Mouse (Mus musculus) urinary bladder, postnatal 25 days (tissue): ENCODE measurements around the gene Vps53.

Experiments
- DNase-seq: peaks from one replicate; pipeline ENCODE4 v3.0.0; 2022; ENCODE audit warnings: low spot score

Vps53 gene

DNA sequence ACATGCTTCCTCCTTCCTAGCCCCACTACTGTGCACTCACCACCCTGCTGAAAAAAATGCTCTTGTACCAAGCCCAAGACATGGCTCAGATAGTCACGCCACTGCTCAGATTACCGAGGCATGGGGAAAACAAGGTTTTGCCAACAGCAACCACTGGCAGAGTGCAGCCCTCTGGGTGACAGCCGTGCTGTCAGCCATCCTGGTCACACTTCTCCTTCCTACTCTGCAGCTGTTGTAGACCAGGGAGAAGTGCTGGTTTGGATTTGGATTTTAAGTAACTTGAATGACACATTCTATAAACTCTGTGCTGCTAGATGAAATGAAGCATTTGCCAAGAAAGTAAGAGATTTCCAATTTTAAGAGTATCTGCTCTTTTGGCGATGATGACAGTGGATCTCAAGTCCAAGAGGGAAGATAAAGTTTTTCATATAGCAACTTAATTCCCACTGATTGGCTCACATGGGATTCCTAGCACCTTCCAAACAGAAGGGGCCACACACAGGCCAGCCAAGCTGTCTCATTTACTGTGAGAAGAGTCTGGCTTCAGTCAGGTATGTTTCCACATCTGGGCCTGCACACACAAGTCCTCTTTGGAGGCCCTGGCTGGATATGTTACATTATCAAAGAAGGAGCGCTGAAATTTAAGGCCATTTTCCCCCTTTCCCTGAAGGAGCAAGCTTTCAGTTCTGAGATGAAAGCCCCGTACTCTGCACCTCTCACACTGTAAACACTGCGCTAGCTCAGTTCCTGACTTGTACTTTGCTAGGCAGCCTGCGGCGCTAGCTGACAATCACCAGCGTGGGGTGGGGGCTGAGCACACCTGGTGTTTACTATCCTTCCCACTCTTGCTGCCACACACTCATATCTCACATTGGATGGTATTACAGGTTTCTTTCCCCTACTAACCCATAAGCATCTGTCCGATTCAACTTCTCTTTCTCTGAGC lies 72.6 kb downstream of the Vps53 start:
- no peak for DNase-seq

DNA sequence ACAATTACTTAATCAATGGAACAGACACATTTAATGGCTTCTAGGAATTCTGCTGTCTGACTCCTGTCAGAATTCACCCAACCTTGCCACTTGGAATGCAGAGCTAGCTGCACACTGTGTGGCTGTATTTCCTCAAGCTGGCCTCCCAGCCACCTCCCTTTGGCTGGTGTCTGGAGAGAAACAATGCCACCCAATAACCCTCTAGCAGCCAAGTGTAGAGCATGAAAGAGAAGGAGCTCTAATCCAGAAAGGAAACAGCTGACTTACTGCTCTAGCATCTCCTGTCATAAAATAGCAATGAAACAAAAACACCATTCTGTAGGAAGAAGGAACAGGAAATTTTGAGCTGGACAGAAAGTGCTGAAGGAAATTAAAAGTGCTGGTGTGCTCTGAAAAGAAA lies 78.3 kb downstream of the Vps53 start:
- no peak for DNase-seq

DNA sequence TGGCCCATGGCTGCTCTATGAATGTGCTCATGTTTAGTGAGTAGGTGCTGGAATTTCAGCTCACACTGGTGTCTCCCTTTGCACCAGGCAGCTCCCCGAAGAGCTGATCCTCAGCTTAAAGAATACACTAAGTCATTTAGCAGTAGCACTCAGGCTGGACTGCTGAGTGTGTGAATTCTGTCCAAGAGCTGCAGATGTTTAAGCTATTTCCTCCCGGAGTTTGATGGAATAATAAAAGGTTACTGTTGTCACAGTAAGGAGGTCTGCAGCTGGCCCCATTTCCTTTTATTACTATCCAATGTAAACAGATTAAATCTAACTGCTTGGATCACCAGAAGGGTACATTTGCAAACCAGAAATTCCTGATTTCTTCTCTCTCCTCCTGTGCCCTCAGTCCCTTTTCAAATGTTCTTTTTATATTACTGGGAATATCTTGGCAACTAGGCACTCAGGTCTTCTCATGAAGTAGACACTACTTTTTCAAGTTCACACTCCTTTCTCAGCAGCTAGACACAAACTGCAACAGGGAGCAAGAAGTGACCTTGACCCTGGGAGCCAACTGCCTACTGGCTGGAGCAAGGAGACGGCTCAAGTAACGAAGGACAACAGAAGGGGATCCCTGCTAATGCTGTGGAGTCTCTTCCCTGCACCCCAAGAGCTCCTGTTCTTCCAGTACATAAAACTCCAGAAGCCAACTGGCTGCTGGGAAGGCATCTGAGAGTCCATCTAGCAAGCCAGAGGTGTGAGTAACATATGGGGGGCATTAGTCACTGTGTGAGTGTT lies 80.1 kb downstream of the Vps53 start:
- DNase-seq, result no peak

DNA sequence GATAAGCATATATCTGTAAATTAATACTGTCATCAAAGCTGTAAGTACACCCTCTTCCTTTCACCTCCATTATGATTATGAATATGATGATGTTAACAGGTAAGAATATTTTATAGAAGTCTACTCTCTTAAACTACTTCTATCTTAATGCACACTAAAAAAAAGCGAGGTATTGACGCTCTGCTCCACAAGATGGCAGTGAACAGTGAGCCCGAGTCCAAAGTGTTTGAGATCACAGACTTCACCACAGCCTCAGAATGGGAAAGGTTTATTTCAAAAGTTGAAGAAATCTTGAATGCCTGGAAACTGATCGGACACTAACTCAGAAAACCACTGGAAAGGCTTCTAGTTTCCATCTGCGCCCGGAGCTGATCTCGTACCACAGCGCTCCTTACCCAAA lies 85.8 kb downstream of the Vps53 start:
- DNase-seq, result no peak

DNA sequence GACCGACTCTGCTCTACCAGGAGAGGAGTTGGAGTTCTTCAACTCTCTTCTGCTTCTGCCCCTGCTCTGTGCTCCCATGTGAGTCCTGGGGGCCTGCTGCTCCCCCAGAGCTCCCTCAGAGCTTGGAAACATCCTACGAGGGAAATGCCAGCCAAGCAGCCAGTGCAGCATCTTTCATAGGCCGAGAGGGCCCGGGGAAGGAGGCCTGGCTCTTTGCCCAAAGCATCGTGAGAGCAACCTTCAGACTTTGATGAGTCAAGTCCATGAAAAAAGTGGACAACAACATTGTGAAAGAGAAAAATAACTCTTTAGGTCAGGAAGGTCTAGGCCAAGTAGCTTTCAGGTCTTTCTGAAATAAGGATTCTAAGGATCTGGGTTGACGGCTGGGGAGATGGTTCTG lies 89.7 kb downstream of the Vps53 start:
- no peak for DNase-seq

DNA sequence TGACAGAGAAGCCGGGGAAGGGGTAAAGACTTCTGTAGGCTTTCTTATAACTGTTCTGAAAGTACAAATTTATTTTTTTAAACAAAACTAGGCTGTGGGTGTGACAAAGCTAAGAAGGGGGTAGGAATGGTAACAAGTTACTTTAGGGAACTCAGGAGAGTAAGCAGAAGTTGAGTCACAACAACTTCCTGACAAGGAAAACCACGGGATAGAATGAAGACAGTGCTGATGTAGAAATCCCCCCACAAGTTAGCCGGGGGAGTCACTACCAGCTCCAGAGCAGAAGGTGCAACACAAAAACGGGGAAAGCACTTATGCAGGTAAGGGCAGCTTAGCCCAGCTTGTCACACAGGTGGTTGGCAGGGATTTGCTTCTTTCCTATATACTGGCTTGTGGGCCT lies 90.9 kb downstream of the Vps53 start:
- DNase-seq, result no peak

DNA sequence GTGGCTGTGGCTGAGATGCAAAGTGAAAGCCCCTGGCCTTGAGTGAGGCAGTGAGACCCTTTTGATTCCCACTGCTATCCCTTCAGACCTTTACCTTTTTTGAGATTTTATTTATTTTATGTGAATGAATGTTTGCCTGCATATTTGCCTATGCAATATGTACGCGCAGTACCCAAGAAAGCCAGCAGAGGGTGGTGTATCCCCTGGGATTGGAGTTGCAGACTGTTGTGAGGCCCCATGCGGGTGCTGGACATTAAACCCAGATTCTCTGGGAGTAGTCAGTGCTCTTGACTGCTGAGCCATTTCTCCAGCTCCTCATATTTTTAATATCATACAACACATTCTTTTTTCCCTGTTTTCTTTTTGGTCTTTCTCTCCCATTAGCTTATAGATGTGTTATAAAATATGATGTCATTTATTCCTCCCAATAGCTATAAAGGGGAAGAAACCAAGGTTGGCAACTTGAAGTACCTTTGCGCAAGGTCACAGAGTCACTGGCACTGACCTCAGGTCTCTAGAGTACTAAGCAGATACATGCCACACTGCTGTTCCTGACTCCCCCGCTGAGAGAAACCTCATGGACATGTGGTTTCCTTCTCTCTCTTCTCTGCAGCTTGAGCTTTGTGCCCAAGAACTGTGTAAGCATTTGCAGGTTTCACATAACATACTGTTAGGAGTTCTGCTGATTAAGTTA lies 93.4 kb downstream of the Vps53 start:
- peak; percentile 39 for DNase-seq

DNA sequence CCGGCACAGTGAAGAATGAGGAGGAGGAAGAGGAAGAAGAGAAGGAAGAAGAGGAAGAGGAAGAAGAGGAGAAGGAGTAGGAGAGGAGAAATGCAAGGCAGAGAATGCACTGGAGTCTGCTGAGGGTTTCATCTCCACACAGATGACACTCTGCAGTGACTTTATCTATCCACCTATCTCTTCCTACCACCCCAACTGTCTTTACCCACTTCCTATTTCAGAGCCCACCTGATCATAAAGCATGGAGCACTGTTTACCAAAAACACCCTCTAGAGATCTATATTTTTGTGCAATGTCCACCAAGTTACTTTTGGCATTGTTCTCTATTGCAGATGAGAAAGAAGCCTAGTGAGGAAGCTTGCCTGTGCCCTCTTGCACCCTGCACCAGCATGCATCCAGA lies 94.5 kb downstream of the Vps53 start:
- DNase-seq, result no peak

DNA sequence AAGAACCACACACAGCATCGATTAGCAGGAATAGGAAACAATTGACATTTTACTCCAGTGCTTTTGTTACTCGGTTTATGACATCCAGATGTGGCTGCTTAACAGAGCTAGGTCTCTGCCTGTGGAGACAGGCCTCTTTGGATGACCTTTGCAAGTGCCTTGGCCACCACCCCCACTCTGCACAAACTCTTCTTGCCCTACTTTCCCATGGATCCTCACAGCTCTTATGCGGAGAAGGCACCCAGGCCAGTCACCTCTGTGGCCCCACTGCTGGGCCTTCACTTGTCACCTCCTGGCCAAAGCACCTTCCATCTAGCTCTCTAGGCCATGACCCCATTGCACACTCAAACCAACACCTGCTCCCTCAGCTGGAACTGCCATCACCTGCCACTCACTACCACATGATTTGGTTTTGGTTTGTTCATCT lies 95.5 kb downstream of the Vps53 start:
- no peak for DNase-seq

DNA sequence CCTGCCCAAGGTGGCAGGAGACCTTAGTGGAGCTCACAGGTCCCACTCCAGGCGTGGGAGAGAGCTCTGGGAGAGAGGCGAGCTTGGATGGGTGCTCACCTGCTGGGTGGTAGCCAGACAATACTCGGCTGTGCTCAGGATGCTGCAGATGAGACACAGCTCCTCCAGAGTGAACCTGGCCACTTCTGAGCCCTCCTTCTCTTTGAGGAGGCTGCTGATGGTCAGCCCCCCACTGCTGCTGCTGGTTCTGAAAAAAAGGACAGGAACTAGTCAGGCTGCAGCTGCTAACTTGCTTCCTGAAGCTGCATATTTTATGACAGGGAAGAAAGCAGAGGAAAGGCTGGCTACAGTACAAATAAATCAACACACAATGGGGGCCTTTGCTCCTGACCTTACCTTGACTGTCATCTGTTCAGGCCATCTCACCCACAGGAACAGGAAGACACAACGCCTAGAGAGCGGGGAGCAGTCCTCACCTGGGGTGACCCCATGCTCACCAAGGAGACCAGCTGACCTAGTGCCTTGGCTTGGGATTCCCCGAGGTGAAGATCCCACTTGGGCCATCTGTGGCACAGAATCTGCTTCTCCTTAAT lies 98.3 kb downstream of the Vps53 start:
- no peak for DNase-seq

DNA sequence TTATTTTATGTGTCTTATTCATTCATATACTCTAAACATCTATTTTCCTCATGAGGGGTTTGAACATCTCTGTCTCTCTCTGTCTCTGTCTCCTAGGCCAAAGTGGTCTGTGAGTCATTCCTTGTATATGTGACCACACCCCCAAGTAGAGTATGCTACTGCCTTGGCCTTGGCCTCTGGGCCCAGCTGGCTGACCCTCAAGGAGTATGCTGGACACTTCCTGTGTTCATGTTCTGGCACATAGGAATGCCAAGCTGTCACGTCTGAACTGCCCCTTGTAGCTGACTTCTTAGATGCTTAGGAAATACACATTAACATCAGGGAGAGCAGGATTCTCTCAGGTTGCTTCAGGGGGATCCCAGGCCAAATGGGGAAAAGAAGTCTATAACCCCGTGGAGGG lies 99.2 kb downstream of the Vps53 start:
- DNase-seq, result no peak

DNA sequence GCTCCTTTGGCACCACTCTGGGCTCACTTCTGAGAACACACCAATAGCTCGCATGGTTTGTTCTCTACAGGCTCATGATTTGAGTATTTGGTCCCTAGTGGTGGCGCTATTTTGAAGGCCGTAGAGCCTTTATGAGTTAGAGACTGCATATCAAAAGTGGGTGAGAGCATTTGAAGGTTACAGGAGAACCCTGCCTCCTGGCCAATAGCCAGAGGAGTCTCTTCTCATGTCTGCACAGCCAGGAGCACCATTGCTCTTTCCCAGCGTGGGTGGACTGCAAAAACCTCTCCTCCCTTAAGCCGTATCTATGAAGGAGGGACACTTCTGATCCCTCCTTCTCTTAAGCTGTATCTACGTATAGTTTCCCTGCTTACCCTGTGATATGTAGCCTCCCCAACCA lies 102.1 kb downstream of the Vps53 start:
- no peak for DNase-seq

DNA sequence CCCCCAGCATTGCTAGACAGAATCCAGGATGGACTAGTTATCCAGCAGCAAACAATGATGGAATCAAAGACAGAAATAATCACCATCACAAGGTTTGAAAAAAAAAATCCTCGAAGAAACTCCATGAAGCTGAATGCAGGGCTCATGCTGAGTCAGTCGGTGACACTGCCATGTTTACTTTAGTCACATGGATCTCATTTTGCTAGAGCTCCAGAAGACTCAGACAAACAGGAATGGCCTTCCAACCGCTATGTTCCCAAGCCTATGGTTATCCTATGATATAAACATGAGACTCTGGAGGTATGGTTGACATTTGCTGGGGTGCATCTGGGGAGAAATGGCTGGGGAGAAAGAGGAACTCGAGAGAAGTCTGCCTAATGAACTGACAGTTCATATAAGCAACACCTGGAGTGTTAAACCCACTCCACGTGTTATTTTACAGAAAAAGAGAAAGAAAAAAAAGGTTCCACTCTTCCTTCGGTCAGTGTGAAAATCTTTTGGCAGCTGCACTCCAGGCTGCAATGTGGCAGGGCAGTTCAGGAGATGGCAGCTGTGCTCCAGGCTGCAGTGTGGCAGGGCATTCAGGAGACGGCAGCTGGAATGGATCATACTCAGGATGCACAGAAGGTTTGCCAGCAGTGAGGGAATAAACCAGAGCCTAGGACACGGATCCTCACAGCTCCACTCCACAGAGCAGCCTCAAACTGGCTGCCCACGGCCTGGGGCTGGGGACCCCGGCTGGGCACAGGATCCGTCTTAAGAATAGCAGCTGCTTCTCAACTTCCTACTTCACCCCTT lies 105.0 kb downstream of the Vps53 start:
- no peak for DNase-seq

DNA sequence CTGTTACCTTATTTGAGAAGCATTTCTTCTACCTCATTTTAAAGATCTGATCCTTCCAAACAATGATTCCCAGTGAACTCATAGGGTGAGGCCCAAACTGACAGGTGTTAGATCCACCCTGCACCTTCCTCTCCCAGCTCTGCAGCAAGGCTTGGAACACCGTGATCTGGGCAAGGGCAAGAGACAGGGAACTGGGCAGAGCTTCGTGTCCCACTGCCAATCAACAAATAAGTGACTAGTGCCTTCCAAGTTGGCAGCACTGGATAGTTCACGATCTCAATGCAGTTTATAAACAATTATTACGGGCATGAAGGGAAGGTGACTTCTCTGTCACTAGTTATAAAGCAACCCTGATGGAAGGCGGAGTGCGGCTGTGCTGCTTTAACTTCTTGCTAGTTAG lies 109.6 kb downstream of the Vps53 start:
- DNase-seq, result no peak

DNA sequence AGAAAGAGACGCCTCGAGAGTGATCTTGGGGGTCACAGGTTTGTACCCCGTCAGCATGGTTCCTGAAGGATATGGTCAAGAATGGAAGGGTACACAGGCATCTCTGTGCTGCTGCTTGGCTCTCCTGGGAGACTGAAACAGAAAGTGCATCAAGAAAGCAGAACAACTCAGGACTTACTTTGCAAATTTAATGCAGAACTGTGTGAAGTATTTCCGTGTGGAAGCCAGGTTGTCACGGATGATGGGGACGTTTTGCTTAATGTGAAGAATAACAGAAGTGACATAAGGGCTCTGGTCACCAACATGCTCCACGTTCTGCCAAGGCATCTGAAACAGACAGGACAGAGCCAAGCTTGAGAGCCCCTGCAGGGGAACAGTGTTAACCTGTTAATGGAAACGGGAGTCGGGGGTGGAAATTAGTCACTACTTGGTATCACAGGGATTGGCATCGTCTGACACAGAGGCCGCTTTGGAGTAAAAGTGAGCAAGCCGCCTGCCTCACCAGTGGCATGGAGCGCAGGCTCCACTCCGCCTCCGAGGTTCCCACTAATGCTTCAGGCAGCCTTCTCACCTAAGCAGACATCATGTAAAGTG lies 112.8 kb downstream of the Vps53 start:
- DNase-seq, result no peak

DNA sequence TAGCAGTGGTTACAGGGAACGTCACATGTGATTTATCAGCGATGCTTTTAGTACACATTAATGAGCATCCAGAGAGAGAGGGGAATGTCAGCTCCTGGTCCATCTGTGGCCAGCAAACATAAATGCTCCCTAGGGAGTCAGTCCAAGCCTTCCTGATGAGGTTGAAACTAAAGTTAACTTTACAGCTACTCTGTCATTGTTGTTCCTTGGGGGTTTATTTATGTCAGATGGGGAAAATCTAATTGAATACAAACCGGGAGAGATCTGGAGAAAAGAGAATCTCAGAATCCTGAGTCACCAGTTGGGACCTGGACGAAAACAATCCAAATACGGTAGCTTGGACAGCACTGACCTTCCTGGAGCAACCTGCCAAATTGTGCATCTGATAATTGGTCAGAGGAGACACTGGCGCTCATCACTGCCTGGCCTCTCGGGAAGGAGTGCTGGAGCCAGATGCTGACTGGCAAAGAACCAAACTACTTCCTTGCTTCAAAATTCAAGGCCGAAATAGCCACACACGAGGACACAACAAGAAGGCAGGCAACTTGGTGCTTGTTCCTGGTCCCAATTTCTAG lies 113.8 kb downstream of the Vps53 start:
- no peak for DNase-seq

DNA sequence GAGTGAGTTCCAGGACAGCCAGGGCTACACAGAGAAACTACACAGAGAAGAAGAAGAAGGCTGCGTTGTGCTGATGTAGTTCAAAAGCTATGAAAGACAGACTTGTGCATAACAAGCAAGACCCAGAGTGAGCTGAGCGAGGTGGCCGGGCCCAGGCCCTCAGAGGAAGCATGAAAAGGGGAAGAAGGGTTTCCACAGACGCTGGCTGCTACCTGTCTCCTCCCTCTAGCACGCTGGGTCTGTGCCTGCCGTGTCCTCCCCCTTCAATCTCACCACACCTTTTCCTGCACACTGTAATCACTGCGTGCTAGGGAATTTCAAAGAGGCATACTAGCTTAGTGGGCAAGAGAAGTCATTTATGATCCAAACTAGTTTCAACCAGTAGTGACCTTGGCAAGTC lies 115.0 kb downstream of the Vps53 start:
- no peak for DNase-seq

DNA sequence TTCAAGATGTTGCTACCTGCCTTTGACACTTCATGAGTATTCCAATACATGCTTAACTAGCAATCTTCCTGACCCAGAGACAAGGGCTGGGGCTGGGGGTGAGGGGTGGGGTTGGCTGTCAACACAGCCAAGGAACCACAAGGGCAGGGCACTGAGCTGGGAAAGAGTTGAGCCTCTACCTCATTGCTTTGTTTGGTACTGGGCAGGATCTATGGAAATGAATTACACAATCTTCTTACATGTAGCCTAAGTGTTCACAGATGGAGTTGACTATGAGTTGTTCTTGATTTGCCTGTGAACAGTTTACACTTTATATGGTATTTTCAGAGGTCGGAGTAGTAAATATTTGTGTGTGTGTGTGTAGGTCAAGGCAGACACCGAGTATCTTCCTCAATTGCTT lies 118.5 kb downstream of the Vps53 start:
- DNase-seq, result no peak

DNA sequence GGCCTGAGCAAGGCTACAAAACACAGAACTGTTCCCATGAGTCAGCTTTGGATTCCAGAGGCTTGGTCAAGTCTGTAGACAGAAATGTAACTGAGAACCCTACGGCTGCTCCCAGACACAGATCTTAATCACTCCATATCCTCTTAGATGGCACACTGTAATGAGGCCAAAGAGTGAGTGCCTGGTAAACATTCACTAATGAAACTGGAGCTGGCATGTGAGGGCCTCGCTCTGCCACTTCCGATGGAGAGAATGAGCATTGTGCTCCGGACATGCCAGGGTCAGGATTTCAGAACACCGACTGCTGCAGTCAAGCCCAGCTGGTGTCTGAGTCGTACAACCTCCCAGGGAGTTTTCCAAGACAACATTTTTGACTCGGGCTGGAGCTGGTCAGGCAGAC lies 119.5 kb downstream of the Vps53 start:
- peak; percentile 37 for DNase-seq

DNA sequence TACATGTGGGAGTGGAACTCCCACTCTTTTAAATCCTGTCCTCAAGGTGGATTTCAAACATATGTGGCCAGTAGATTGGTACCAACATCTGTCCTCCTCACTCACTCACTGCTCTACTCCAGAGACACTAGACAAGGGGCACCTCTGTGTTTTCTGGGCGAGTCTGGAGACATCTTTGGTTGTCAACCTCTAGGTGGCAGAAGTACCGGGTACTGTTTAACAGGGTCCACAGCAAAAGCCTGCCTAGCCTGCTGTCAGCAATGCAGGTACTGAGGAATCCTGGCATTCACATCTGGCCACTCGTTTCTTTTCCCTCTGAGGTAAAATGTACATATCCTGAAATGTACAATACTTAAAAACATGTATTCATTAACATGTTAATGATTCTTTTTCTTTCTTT lies 123.0 kb downstream of the Vps53 start:
- no peak for DNase-seq

DNA sequence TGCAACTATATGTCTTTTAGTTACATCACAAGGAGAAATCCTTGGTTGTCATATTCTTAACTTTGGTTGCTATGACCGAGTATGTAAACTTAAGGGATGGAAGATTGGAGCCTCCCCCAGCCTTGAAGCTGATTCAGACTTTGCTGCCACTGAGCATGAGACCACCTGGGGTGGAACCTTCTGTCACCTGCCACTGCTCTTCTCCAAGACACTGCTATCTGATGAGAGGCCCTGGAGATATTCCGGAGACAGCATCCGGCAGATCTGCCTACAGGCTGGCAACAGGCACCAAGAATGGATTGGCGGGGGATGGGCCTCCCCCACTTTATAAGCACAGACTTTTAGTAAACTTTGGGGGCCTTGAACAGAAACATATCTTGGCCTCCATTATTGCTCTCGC lies 127.0 kb downstream of the Vps53 start:
- DNase-seq, result no peak
